Mouse (Mus musculus): ENCODE results near the gene Akap7. TPM values are rescaled to one million over a fixed set of nuclear protein-coding genes. Genes with fewer than 3 reads are reported as not detected.

The Akap7 gene
- 32.4 and 77.9 TPM in 2 replicates for total RNA-seq (2014; rRNA removed; ENCODE audit: low replicate concordance)
- 46.3 and 47.6 TPM in 2 replicates for polyA plus RNA-seq (2015; fragmentation: Nextera tagmentation; extraction: Ambion mirVana)

- DNase-seq (ENCODE audit: low spot score) (no peak), ATAC-seq (ENCODE audit: insufficient read depth, low read depth) (no peak)
- Histone ChIP-seq H3K4me2 (ENCODE audit: low read depth, low read length) (no peak within 1 kb of the TSS), H3K36me3 (replicated peaks; ENCODE audit: control insufficient read depth, insufficient read depth, low read length) (no peaks in the 10 kb centered on the region), H3K27me3 (ENCODE audit: control insufficient read depth, insufficient read depth, low read length) (no peaks in the 10 kb centered on the region), H3K4me1 (ENCODE audit: control insufficient read depth, insufficient read depth) (no peaks in the 10 kb centered on the region), H3K27ac (ENCODE audit: low read depth) (no peak within 1 kb of the TSS), H3K4me3 (ENCODE audit: low read depth, low read length) (no peak within 1 kb of the TSS), H3K9me3 (replicated peaks; ENCODE audit: control insufficient read depth, low read length) (no peaks in the 10 kb centered on the region), H3K9ac (replicated peaks; ENCODE audit: low read depth, low read length) (no peak within 1 kb of the TSS)
- TF ChIP-seq EP300 (IDR thresholded peaks at IDR 0.05; ENCODE audit: low read depth) (no peak), CTCF (IDR thresholded peaks at IDR 0.05; ENCODE audit: low read depth) (no peak)
- WGBS, result 86% methylated on average over 9 of the region's 9 CpGs
These were observed at the start of gene Akap7 for GRCm38 (mm10) chr10:25307770-25308169. Gene Akap7 (minus strand): TSS chr10:25307870.

GRCm38 (mm10) chr10:25354390-25354789, 46.7 kb upstream of the Akap7 start:
- Histone ChIP-seq H3K27me3 (ENCODE audit: control insufficient read depth, insufficient read depth, low read length) (no peaks in the 10 kb centered on the region), H3K36me3 (replicated peaks; ENCODE audit: control insufficient read depth, insufficient read depth, low read length) (no peaks in the 10 kb centered on the region), H3K4me2 (ENCODE audit: low read depth, low read length) (no peak overlapping the region), H3K9ac (replicated peaks; ENCODE audit: low read depth, low read length) (no peak overlapping the region), H3K4me1 (ENCODE audit: control insufficient read depth, insufficient read depth) (no peaks in the 10 kb centered on the region), H3K4me3 (ENCODE audit: low read depth, low read length) (no peak overlapping the region), H3K27ac (ENCODE audit: low read depth) (no peak overlapping the region), H3K9me3 (replicated peaks; ENCODE audit: control insufficient read depth, low read length) (no peaks in the 10 kb centered on the region)
- no peak for TF ChIP-seq EP300 (IDR thresholded peaks at IDR 0.05; ENCODE audit: low read depth)
- ATAC-seq (ENCODE audit: insufficient read depth, low read depth) (no peak), DNase-seq (ENCODE audit: low spot score) (no peak)
- 85% methylated on average over 7 of the region's 7 CpGs for WGBS

GRCm38 (mm10) chr10:25353941-25354340, 46.3 kb upstream of the Akap7 start:
- Histone ChIP-seq H3K4me3 (ENCODE audit: low read depth, low read length) (no peak overlapping the region), H3K27me3 (ENCODE audit: control insufficient read depth, insufficient read depth, low read length) (no peaks in the 10 kb centered on the region), H3K4me1 (ENCODE audit: control insufficient read depth, insufficient read depth) (no peaks in the 10 kb centered on the region), H3K36me3 (replicated peaks; ENCODE audit: control insufficient read depth, insufficient read depth, low read length) (no peaks in the 10 kb centered on the region), H3K4me2 (ENCODE audit: low read depth, low read length) (no peak overlapping the region), H3K9me3 (replicated peaks; ENCODE audit: control insufficient read depth, low read length) (no peaks in the 10 kb centered on the region), H3K9ac (replicated peaks; ENCODE audit: low read depth, low read length) (no peak overlapping the region), H3K27ac (ENCODE audit: low read depth) (no peak overlapping the region)
- TF ChIP-seq EP300 (IDR thresholded peaks at IDR 0.05; ENCODE audit: low read depth), result no peak
- TF ChIP-seq CTCF (IDR thresholded peaks at IDR 0.05; ENCODE audit: low read depth), result no peak
- ATAC-seq (ENCODE audit: insufficient read depth, low read depth) (no peak), DNase-seq (ENCODE audit: low spot score) (no peak)
- WGBS, result 84% methylated on average over 3 of the region's 3 CpGs

- H3K9me3 ChIP-seq (replicated peaks; ENCODE audit: control insufficient read depth, low read length), result no peaks in the 10 kb centered on the region
- DNase-seq (ENCODE audit: low spot score) (no peak), ATAC-seq (ENCODE audit: insufficient read depth, low read depth) (no peak)
- H3K27ac ChIP-seq (ENCODE audit: low read depth), result no peak overlapping the region
- no peaks in the 10 kb centered on the region for H3K27me3 ChIP-seq (ENCODE audit: control insufficient read depth, insufficient read depth, low read length)
- H3K4me3 ChIP-seq (ENCODE audit: low read depth, low read length), result no peak overlapping the region
- no peak overlapping the region for H3K4me2 ChIP-seq (ENCODE audit: low read depth, low read length)
- no peak overlapping the region for H3K9ac ChIP-seq (replicated peaks; ENCODE audit: low read depth, low read length)
- no peaks in the 10 kb centered on the region for H3K4me1 ChIP-seq (ENCODE audit: control insufficient read depth, insufficient read depth)
- no peak for TF ChIP-seq CTCF (IDR thresholded peaks at IDR 0.05; ENCODE audit: low read depth)
- TF ChIP-seq EP300 (IDR thresholded peaks at IDR 0.05; ENCODE audit: low read depth), result no peak
- H3K36me3 ChIP-seq (replicated peaks; ENCODE audit: control insufficient read depth, insufficient read depth, low read length), result no peaks in the 10 kb centered on the region
These were observed 35.1 kb upstream of the Akap7 start for GRCm38 (mm10) chr10:25342801-25343200.

GRCm38 (mm10) chr10:25340675-25341074, 33.0 kb upstream of the Akap7 start:
- DNase-seq (ENCODE audit: low spot score), result no peak
- Histone ChIP-seq H3K4me3 (ENCODE audit: low read depth, low read length) (no peak overlapping the region), H3K36me3 (replicated peaks; ENCODE audit: control insufficient read depth, insufficient read depth, low read length) (no peaks in the 10 kb centered on the region), H3K9me3 (replicated peaks; ENCODE audit: control insufficient read depth, low read length) (no peaks in the 10 kb centered on the region), H3K27ac (ENCODE audit: low read depth) (no peak overlapping the region), H3K4me2 (ENCODE audit: low read depth, low read length) (no peak overlapping the region), H3K9ac (replicated peaks; ENCODE audit: low read depth, low read length) (no peak overlapping the region), H3K4me1 (ENCODE audit: control insufficient read depth, insufficient read depth) (no peaks in the 10 kb centered on the region), H3K27me3 (ENCODE audit: control insufficient read depth, insufficient read depth, low read length) (no peaks in the 10 kb centered on the region)
- WGBS, result 88% methylated on average over 5 of the region's 5 CpGs
- TF ChIP-seq EP300 (IDR thresholded peaks at IDR 0.05; ENCODE audit: low read depth), result no peak
- TF ChIP-seq CTCF (IDR thresholded peaks at IDR 0.05; ENCODE audit: low read depth), result no peak
- ATAC-seq (ENCODE audit: insufficient read depth, low read depth), result no peak

GRCm38 (mm10) chr10:25333390-25334079, 25.9 kb upstream of the Akap7 start:
- no peak overlapping the region for H3K4me2 ChIP-seq (ENCODE audit: low read depth, low read length)
- no peak overlapping the region for H3K4me3 ChIP-seq (ENCODE audit: low read depth, low read length)
- H3K36me3 ChIP-seq (replicated peaks; ENCODE audit: control insufficient read depth, insufficient read depth, low read length), result no peaks in the 10 kb centered on the region
- TF ChIP-seq CTCF (IDR thresholded peaks at IDR 0.05; ENCODE audit: low read depth) (no peak), EP300 (IDR thresholded peaks at IDR 0.05; ENCODE audit: low read depth) (no peak)
- WGBS, result 77% methylated on average over 4 of the region's 4 CpGs
- H3K9ac ChIP-seq (replicated peaks; ENCODE audit: low read depth, low read length), result no peak overlapping the region
- DNase-seq (ENCODE audit: low spot score) (no peak), ATAC-seq (ENCODE audit: insufficient read depth, low read depth) (no peak)
- H3K4me1 ChIP-seq (ENCODE audit: control insufficient read depth, insufficient read depth), result peaks cover 6% of the 10 kb centered on the region; the same call in 1 of the 2 replicates
- no peaks in the 10 kb centered on the region for H3K27me3 ChIP-seq (ENCODE audit: control insufficient read depth, insufficient read depth, low read length)
- H3K27ac ChIP-seq (ENCODE audit: low read depth), result no peak overlapping the region
- no peaks in the 10 kb centered on the region for H3K9me3 ChIP-seq (replicated peaks; ENCODE audit: control insufficient read depth, low read length)

Measured in heart, postnatal 0 days (tissue).